Mouse (Mus musculus): ENCODE measurements around the gene Polr2b. TPM values are rescaled to one million over a fixed set of nuclear protein-coding genes. Genes with fewer than 3 reads are reported as not detected.

Polr2b gene
- total and polyA plus RNA-seq, 3 experiments: 58.3 to 178 (median 91.4) TPM

DNA sequence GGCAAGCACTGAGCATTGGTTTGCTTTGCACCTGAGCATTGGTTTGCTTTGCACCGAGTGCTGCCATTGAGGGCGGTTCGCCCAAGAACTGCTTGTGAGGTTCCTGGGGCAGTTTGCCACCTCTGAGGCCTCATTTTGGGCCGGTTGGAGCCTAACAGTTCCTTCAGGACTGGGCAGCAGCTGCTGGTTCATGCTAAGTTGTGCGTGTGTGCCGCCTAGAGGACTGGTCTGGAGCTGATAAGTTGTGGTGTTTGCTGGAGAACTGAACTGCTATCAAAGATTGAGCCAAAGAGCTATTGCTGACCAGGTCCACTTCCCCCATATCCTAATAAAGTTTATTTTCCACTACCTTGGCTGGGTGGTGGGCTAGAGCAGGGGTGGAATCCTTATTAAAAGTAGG, 32.7 kb upstream of the Polr2b start (continued):
- TF ChIP-seq CHD1 (IDR thresholded peaks at IDR 0.05; ENCODE audit: low read depth, low read length) (no peak), ZKSCAN1 (IDR thresholded peaks at IDR 0.05; ENCODE audit: low read depth, low read length) (no peak)

DNA sequence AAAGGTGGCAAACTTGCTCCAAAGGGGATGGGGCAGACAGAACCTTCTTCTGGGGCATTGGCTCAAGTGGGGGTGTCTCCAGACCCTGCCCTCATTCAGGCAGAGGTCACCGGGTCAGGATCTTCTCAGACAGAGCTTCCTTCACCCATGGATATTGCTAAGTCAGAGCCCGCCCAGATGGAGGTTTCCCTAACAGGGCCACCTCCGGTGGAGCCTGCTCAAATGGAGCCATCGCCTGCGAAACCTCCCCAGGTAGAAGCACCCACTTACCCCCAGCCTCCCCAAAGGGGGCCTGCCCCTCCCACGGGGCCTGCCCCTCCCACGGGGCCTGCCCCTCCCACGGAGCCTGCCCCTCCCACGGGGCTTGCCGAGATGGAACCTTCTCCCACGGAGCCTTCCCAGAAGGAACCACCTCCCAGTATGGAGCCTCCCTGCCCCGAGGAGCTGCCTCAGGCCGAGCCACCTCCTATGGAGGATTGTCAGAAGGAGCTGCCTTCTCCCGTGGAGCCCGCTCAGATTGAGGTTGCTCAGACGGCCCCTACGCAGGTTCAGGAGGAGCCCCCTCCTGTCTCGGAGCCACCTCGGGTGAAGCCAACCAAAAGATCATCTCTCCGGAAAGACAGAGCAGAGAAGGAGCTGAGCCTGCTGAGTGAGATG, 28.3 kb upstream of the Polr2b start:
- H3K4me1 ChIP-seq (ENCODE audit: control insufficient read depth in 1 of 2, insufficient read depth in 2 of 2, low read length in 2 of 2): no peaks in the 10 kb centered on the region
- TF ChIP-seq MYB (IDR thresholded peaks at IDR 0.05; ENCODE audit: low read depth, low read length): no peak
- TF ChIP-seq EP300 (IDR thresholded peaks at IDR 0.05; ENCODE audit: low read depth in 1 of 2, low read length in 2 of 2): no peak
- TF ChIP-seq RCOR1 (IDR thresholded peaks at IDR 0.05; ENCODE audit: low read depth, low read length): no peak
- no peak for TF ChIP-seq BHLHE40 (IDR thresholded peaks at IDR 0.05; ENCODE audit: borderline replicate concordance, low read depth, low read length)
- no peak for TF ChIP-seq NRF1 (IDR thresholded peaks at IDR 0.05; ENCODE audit: insufficient read depth, low read depth, low read length, poor library complexity, severe bottlenecking)
- TF ChIP-seq MAZ (IDR thresholded peaks at IDR 0.05; ENCODE audit: low read depth, low read length): no peak
- TF ChIP-seq USF2 (IDR thresholded peaks at IDR 0.05; ENCODE audit: borderline replicate concordance in 1 of 2, insufficient read depth in 1 of 2, low read depth in 1 of 2, low read length in 2 of 2): no peak
- TF ChIP-seq ELF1 (IDR thresholded peaks at IDR 0.05; ENCODE audit: low read depth, low read length): no peak
- TF ChIP-seq SMC3 (IDR thresholded peaks at IDR 0.05; ENCODE audit: low read depth, low read length): no peak
- no peak for TF ChIP-seq JUND (IDR thresholded peaks at IDR 0.05; ENCODE audit: low read depth, low read length)
- no peak for TF ChIP-seq POLR2A (IDR thresholded peaks at IDR 0.05; ENCODE audit: control insufficient read depth in 1 of 2, insufficient read depth in 1 of 2, low read depth in 1 of 2, low read length in 2 of 2, poor library complexity in 1 of 2)
- no peak for TF ChIP-seq CTCF (IDR thresholded peaks at IDR 0.05 in 2 of 3, conservative IDR thresholded peaks at IDR 0.05 in 1 of 3; ENCODE audit: control insufficient read depth in 1 of 3, insufficient read depth in 1 of 3, low read depth in 2 of 3, low read length in 3 of 3, poor library complexity in 1 of 3, severe bottlenecking in 1 of 3)
- no peak for TF ChIP-seq MXI1 (IDR thresholded peaks at IDR 0.05; ENCODE audit: low read depth, low read length)
- no peak for TF ChIP-seq POLR2AphosphoS5 (IDR thresholded peaks at IDR 0.05; ENCODE audit: borderline replicate concordance, low read depth, low read length)
- TF ChIP-seq USF1 (IDR thresholded peaks at IDR 0.05; ENCODE audit: low read depth, low read length): no peak
- no peak for TF ChIP-seq HCFC1 (IDR thresholded peaks at IDR 0.05; ENCODE audit: low read depth, low read length)
- no peak for TF ChIP-seq E2F4 (IDR thresholded peaks at IDR 0.05; ENCODE audit: borderline replicate concordance, low read depth, low read length)
- no peak for TF ChIP-seq MAX (IDR thresholded peaks at IDR 0.05; ENCODE audit: low read length)
- H3K9me3 ChIP-seq (replicated peaks; ENCODE audit: insufficient read depth, low read length): no peaks in the 10 kb centered on the region
- H3K4me3 ChIP-seq (ENCODE audit: control insufficient read depth in 1 of 2, insufficient read depth in 1 of 2, low read depth in 2 of 2, low read length in 2 of 2): no peak overlapping the region
- DNase-seq (ENCODE audit: low read depth, low spot score): no peak
- H3K27ac ChIP-seq (ENCODE audit: control insufficient read depth, low read depth, low read length): no peak overlapping the region
- no peaks in the 10 kb centered on the region for H3K27me3 ChIP-seq (ENCODE audit: control insufficient read depth in 1 of 2, insufficient read depth in 2 of 2, low read length in 2 of 2)
- no peak overlapping the region for H3K9ac ChIP-seq (ENCODE audit: control insufficient read depth, low read depth, low read length, poor library complexity, severe bottlenecking)
- peaks cover 8% of the 10 kb centered on the region for H3K79me2 ChIP-seq (ENCODE audit: control insufficient read depth, insufficient read depth, low read length, poor library complexity)
- H3K36me3 ChIP-seq (ENCODE audit: control insufficient read depth in 1 of 2, insufficient read depth in 2 of 2, low read length in 2 of 2): peaks cover 0 to 59% of the 10 kb centered on the region in 2 experiments; a peak in 2 of 4 replicates
